Mouse (Mus musculus) stomach, postnatal 0 days (tissue): ENCODE results near the gene Olfr1156.

Experiments used
- CTCF ChIP-seq: IDR thresholded peaks from 2 replicates; pipeline ENCODE4 v1.5.1; 2016; ENCODE audit warnings: antibody characterized with exemption, low read depth, mild to moderate bottlenecking, moderate library complexity
- EP300 ChIP-seq: optimal IDR thresholded peaks from 2 replicates; pipeline ENCODE3; 2016; ENCODE audit warnings: antibody characterized with exemption

- TF ChIP-seq CTCF (no peak), EP300 (no peak)
These were observed 7.9 kb downstream of the Olfr1156 start, which contains the start of gene Olfr1155 for GRCm38 (mm10) chr2:87945037-87945436.
